Mouse (Mus musculus) CH12.LX (cell line): ENCODE measurements at regions not wholly inside any gene's neighbourhood (a gene's known extent, or its start where the extent isn't known, plus 50 kb on each side); places are given as distances from the start of the nearest gene placed in this dataset.

Experiments used
- DNase-seq: peaks from one replicate; pipeline ENCODE4 v3.0.0-alpha.2; 2013; ENCODE audit errors: extremely low read depth
- H3K27ac ChIP-seq: 2 replicates; pipeline ENCODE4 v1.5.1; 2012; ENCODE audit warnings: low read depth, mild to moderate bottlenecking, control low read depth, moderate library complexity; ENCODE audit not compliant: insufficient read depth
- H3K27me3 ChIP-seq: replicated peaks from 2 replicates; pipeline ENCODE3; 2012; ENCODE audit warnings: inconsistent platforms
- H3K36me3 ChIP-seq, 2 experiments: replicated peaks in 1 of 2; 2 replicates each; pipeline versions ENCODE3 to v1.6.1; 2012; ENCODE audit warnings: inconsistent platforms in 1 of 2, low read length in 1 of 2, mild to moderate bottlenecking in 1 of 2, mixed read lengths in 1 of 2, moderate library complexity in 1 of 2; ENCODE audit not compliant: control insufficient read depth in 1 of 2, insufficient read depth in 1 of 2
- H3K4me1 ChIP-seq, 2 experiments: 2 replicates each; pipeline ENCODE4 v1.6.1; 2012; ENCODE audit warnings: inconsistent platforms in 1 of 2, moderate library complexity in 1 of 2; ENCODE audit not compliant: insufficient read depth in 2 of 2, control insufficient read depth in 1 of 2
- H3K4me2 ChIP-seq: 2 replicates; pipeline ENCODE4 v1.6.1; 2012; ENCODE audit warnings: low read depth, mild to moderate bottlenecking, control low read depth; ENCODE audit not compliant: poor library complexity, insufficient read depth, severe bottlenecking
- H3K4me3 ChIP-seq, 3 experiments: fragments of 150-350 bp in 1 of 3; sonication (generic) in 1 of 3; replicated peaks in 1 of 3; 2 replicates each; pipeline versions ENCODE3 to v1.5.1; 2011 to 2012; ENCODE audit warnings: low read depth in 2 of 3, low read length in 2 of 3, mild to moderate bottlenecking in 2 of 3, moderate library complexity in 2 of 3, control low read depth in 1 of 3, improper control_type of control experiment in 1 of 3, inconsistent platforms in 1 of 3, mixed read lengths in 1 of 3; ENCODE audit not compliant: poor library complexity in 1 of 3
- H3K79me2 ChIP-seq: replicated peaks from 2 replicates; pipeline ENCODE4 v1.6.1; 2012; ENCODE audit warnings: mild to moderate bottlenecking, moderate library complexity; ENCODE audit not compliant: control insufficient read depth, poor library complexity, insufficient read depth, severe bottlenecking; ENCODE audit errors: extremely low read depth
- H3K9ac ChIP-seq: 2 replicates; pipeline ENCODE4 v1.6.1; 2012; ENCODE audit warnings: low read depth, mild to moderate bottlenecking, control low read depth, moderate library complexity; ENCODE audit not compliant: insufficient read depth
- H3K9me3 ChIP-seq: replicated peaks from 2 replicates; pipeline ENCODE3; 2012; ENCODE audit warnings: low read length, inconsistent platforms, mixed read lengths
- BHLHE40 ChIP-seq: IDR thresholded peaks from 2 replicates; pipeline ENCODE4 v1.6.1; 2011; ENCODE audit warnings: mild to moderate bottlenecking, low read depth, low read length, improper control_type of control experiment
- CHD2 ChIP-seq: IDR thresholded peaks from 2 replicates; pipeline ENCODE4 v1.6.1; 2011; ENCODE audit warnings: low read length, improper control_type of control experiment
- E2F4 ChIP-seq: IDR thresholded peaks from 2 replicates; pipeline ENCODE4 v1.6.1; 2011; ENCODE audit warnings: low read depth, low read length, improper control_type of control experiment; ENCODE audit not compliant: insufficient replicate concordance
- ELF1 ChIP-seq: IDR thresholded peaks from 2 replicates; pipeline ENCODE4 v1.6.1; 2014; ENCODE audit warnings: low read depth, mild to moderate bottlenecking, inconsistent platforms, low read length, improper control_type of control experiment
- ETS1 ChIP-seq: conservative IDR thresholded peaks from 2 replicates; pipeline ENCODE4 v1.6.1; 2012; ENCODE audit warnings: low read depth, mild to moderate bottlenecking, inconsistent platforms, low read length, improper control_type of control experiment, moderate library complexity
- GABPA ChIP-seq: IDR thresholded peaks from 2 replicates; pipeline ENCODE4 v1.6.1; 2012; ENCODE audit warnings: low read depth, low read length, improper control_type of control experiment, inconsistent platforms; ENCODE audit not compliant: insufficient replicate concordance
- IRF4 ChIP-seq: IDR thresholded peaks from 2 replicates; pipeline ENCODE4 v1.6.1; 2014; ENCODE audit warnings: low read depth, mild to moderate bottlenecking, inconsistent platforms, low read length, improper control_type of control experiment
- JUND ChIP-seq: conservative IDR thresholded peaks from 2 replicates; pipeline ENCODE4 v1.6.1; 2011; ENCODE audit warnings: low read depth, low read length, improper control_type of control experiment
- MXI1 ChIP-seq: IDR thresholded peaks from 2 replicates; pipeline ENCODE4 v1.6.1; 2011; ENCODE audit warnings: mild to moderate bottlenecking, low read depth, low read length, improper control_type of control experiment
- NRF1 ChIP-seq: IDR thresholded peaks from 2 replicates; pipeline ENCODE4 v1.6.1; 2014; ENCODE audit warnings: low read depth, mild to moderate bottlenecking, inconsistent platforms, low read length, improper control_type of control experiment, moderate library complexity
- PAX5 ChIP-seq: IDR thresholded peaks from 2 replicates; pipeline ENCODE4 v1.6.1; 2012; ENCODE audit warnings: low read length, inconsistent platforms, mixed read lengths
- POLR2AphosphoS2 ChIP-seq: IDR thresholded peaks from 2 replicates; pipeline ENCODE4 v1.6.1; 2011; ENCODE audit warnings: low read depth, low read length, improper control_type of control experiment
- RCOR1 ChIP-seq: conservative IDR thresholded peaks from 2 replicates; pipeline ENCODE4 v1.6.1; 2012; ENCODE audit warnings: low read depth, mild to moderate bottlenecking, inconsistent platforms, low read length, improper control_type of control experiment
- SMC3 ChIP-seq: IDR thresholded peaks from 2 replicates; pipeline ENCODE4 v1.6.1; 2011; ENCODE audit warnings: low read depth, low read length, improper control_type of control experiment
- TCF12 ChIP-seq: IDR thresholded peaks from 2 replicates; pipeline ENCODE4 v1.6.1; 2014; ENCODE audit warnings: low read depth, mild to moderate bottlenecking, inconsistent platforms, low read length, improper control_type of control experiment
- UBTF ChIP-seq: IDR thresholded peaks from 2 replicates; pipeline ENCODE4 v1.6.1; 2012; ENCODE audit warnings: low read depth, mild to moderate bottlenecking, inconsistent platforms, low read length, improper control_type of control experiment, moderate library complexity
- USF1 ChIP-seq: IDR thresholded peaks from 2 replicates; pipeline ENCODE4 v1.6.1; 2014; ENCODE audit warnings: low read depth, mild to moderate bottlenecking, inconsistent platforms, low read length, improper control_type of control experiment
- USF2 ChIP-seq: conservative IDR thresholded peaks from 2 replicates; pipeline ENCODE4 v1.6.1; 2011; ENCODE audit warnings: low read depth, low read length, improper control_type of control experiment
- ZC3H11A ChIP-seq: IDR thresholded peaks from 2 replicates; pipeline ENCODE4 v1.6.1; 2012; ENCODE audit warnings: low read depth, mild to moderate bottlenecking, inconsistent platforms, low read length, improper control_type of control experiment
- ZMIZ1 ChIP-seq: IDR thresholded peaks from 2 replicates; pipeline ENCODE4 v1.6.1; 2012; ENCODE audit warnings: low read depth, mild to moderate bottlenecking, inconsistent platforms, low read length, improper control_type of control experiment
- dilution Hi-C: fragments of 300-500 bp; cut with MboI; formaldehyde crosslinking; loops from 2 replicates; pipeline ENCODE4 v1.14.3; 2020; ENCODE audit warnings: low sequenced_read_pairs; ENCODE audit not compliant: extremely low pct_unique_long_range_greater_than_20kb, extremely low pct_ligation_motif_present
- in situ Hi-C: fragments of 300-500 bp; cut with MboI; formaldehyde crosslinking; loops from 3 replicates; pipeline ENCODE4 v1.14.3; 2019; ENCODE audit warnings: low sequenced_read_pairs, low pct_ligation_motif_present, low pct_unique_long_range_greater_than_20kb, mixed read lengths

DNA sequence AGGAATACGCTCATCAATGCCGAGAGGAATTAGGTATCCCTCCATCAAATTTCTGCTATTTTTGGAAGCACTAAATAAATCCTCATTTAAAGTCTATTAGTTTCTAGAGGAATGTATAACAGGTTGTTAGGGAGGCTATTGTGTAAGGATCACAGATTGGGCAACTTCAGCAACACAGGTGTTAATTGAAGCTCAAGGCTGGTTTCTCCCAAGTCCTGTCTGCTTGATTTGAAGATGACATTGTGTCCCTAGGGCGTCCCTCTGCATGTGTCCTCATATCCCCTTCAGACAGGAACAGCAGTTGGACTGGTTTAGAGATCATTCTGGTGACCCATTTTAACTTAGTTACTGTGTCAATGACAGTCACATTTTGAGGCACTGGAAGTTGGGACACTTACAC lies 281.5 kb downstream of the Gm5447 start:
- dilution Hi-C loops, result no loop called here

DNA sequence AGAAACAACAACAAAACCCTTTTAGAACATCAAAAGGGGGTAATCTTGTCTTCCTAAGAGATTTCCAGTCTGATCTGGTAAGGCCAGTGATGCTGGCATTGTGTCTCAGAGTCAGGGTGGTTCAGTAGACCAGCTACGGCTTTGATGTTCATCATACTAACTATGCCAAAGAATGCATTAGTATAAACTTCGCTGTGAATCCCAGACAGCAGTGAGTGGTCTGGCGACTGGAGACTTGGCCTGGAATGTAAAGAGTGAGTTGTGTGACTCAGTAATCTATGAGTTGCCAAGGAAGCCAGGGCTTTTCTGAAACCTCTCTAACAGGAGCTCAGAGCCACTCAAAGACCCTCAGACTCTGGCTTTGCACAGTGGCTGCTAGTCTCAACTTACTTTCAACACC lies 288.1 kb upstream of the Foxq1 start:
- H3K9me3 ChIP-seq, result no peaks in the 10 kb centered on the region
- H3K27ac ChIP-seq, result no peak overlapping the region
- dilution Hi-C loops (no loop called here), in situ Hi-C loops (no loop called here)
- TF ChIP-seq ZMIZ1 (no peak), TCF12 (no peak), IRF4 (no peak), SMC3 (no peak), USF1 (no peak), MXI1 (no peak), ETS1 (no peak), BHLHE40 (no peak), JUND (no peak), RCOR1 (no peak), ZC3H11A (no peak), USF2 (no peak), PAX5 (no peak), CHD2 (no peak), POLR2AphosphoS2 (no peak)
- DNase-seq, result no peak
- no peak overlapping the region for H3K9ac ChIP-seq
- no peaks in the 10 kb centered on the region for H3K27me3 ChIP-seq
- no peaks in the 10 kb centered on the region for H3K79me2 ChIP-seq
- H3K36me3 ChIP-seq, result no peaks in the 10 kb centered on the region
- no peak overlapping the region for H3K4me3 ChIP-seq
- no peaks in the 10 kb centered on the region for H3K4me1 ChIP-seq
- H3K4me2 ChIP-seq, result no peak overlapping the region

More for the DNA sequence above, 281.5 kb downstream of the Gm5447 start:
- no peaks in the 10 kb centered on the region for H3K27me3 ChIP-seq
- TF ChIP-seq USF2, result no peak
- no peak for TF ChIP-seq ETS1
- no peak for TF ChIP-seq GABPA
- no peak for TF ChIP-seq ELF1
- no peak for TF ChIP-seq UBTF
- no peak for TF ChIP-seq IRF4
- no peak for TF ChIP-seq NRF1
- TF ChIP-seq JUND, result no peak
- TF ChIP-seq E2F4, result no peak
- no peak for TF ChIP-seq USF1
- TF ChIP-seq TCF12, result no peak
- no peak for TF ChIP-seq RCOR1
- TF ChIP-seq, all 38 proteins: peak for 0
- H3K27ac ChIP-seq, result no peak overlapping the region
- no peak overlapping the region for H3K4me2 ChIP-seq
- DNase-seq, result no peak
- no peaks in the 10 kb centered on the region for H3K9me3 ChIP-seq
- no peak overlapping the region for H3K4me3 ChIP-seq
- in situ Hi-C loops, result no loop called here
- H3K4me1 ChIP-seq, result peaks cover 2 to 3% of the 10 kb centered on the region in 2 experiments; a peak in 1 of 4 replicates
- H3K79me2 ChIP-seq, result no peaks in the 10 kb centered on the region
- no peak overlapping the region for H3K9ac ChIP-seq
- H3K36me3 ChIP-seq, result no peaks in the 10 kb centered on the region
